Mouse (Mus musculus): ENCODE measurements around the gene Man1c1. TPM values are rescaled to one million over a fixed set of nuclear protein-coding genes. Genes with fewer than 3 reads are reported as not detected.

Gene Man1c1
- polyA plus RNA-seq, 1 experiment from 2014 or later = 5.2 TPM

DNA sequence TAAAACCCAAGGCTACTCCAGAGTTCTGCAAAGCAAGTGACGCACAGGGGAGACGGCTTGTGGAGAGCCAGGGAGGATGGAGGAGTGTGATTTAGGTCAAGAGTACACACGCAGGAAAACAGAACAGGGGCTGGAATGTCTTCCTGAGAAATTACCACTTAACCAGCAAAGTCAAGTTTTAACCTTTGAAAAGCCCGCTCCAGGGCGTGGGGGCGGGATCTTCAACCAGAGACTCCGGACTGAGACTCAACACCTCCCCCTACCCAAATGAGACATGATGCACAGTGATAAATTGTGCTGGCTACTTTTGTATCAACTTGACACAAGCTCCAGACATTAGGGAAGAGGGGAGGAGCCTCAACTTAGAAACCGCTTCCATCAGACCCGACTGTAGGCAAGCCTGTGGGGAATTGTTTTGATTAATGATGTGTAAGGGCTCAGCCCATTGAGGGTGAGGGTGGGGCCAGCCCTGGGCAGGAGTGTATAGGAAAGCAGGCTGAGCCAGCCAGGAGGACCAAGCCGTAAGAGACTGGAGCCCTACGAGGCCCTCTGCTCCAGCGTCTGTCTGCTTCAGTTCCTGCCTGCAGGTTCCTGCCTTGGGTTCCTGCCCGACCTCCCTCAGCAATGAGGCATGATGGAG, 17.9 kb downstream of the Man1c1 start:
- no peak overlapping the region for H3K9ac ChIP-seq (ENCODE audit: low read length)
- H3K27me3 ChIP-seq (ENCODE audit: control insufficient read depth, insufficient read depth, low read length) = no peaks in the 10 kb centered on the region
- H3K4me2 ChIP-seq (ENCODE audit: low read depth, low read length, severe bottlenecking) = no peak overlapping the region
- no peak overlapping the region for H3K27ac ChIP-seq (ENCODE audit: low read depth, low read length)
- no peaks in the 10 kb centered on the region for H3K4me1 ChIP-seq (replicated peaks; ENCODE audit: control insufficient read depth, insufficient read depth, low read length)
- WGBS = 88% methylated on average over 13 of the region's 13 CpGs
- H3K4me3 ChIP-seq (ENCODE audit: low read depth, low read length) = no peak overlapping the region
- ATAC-seq (replicated peaks; ENCODE audit: low FRiP score) (no peak), DNase-seq (ENCODE audit: low spot score) (no peak)
- no peaks in the 10 kb centered on the region for H3K36me3 ChIP-seq (ENCODE audit: control insufficient read depth, insufficient read depth, low read length)
- H3K9me3 ChIP-seq (ENCODE audit: control insufficient read depth, low read length) = no peaks in the 10 kb centered on the region

DNA sequence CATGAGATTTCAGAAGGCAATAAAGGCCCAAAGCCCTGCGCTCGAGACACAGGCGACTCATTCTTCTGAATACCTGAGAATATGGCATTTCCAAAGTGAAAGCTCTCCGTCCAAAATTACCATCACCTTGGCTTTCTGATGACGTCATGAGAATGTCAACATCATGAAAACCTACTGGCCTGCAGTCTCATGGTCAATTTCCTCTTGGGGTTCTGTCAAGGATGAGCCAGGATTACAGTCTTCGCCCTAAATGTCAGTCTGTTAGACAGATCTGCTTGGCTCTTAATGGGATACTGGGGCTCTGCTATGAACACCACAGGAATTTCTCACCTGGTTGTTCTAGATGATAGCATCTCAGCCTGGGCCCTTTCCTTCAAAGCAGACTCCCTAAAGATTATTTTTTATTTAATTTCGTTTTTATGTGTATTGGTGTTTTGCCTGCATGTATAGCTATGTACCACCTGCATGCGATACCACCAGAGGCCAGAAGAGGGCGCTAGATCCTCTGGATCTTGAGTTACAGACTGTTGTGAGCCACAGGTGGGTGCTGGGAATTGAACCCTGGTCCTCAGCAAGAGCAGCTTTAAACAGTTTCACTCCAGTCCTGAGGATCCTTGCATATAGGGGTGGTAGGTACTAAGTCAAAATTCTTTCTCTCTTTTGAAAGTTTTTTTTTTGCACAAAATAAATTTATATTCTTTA, 19.3 kb downstream of the Man1c1 start:
- no peak for DNase-seq (ENCODE audit: low spot score)
- Histone ChIP-seq H3K4me1 (replicated peaks; ENCODE audit: control insufficient read depth, insufficient read depth, low read length) (no peaks in the 10 kb centered on the region), H3K9me3 (ENCODE audit: control insufficient read depth, low read length) (no peaks in the 10 kb centered on the region), H3K4me2 (ENCODE audit: low read depth, low read length, severe bottlenecking) (no peak overlapping the region), H3K4me3 (ENCODE audit: low read depth, low read length) (no peak overlapping the region), H3K27ac (ENCODE audit: low read depth, low read length) (no peak overlapping the region), H3K36me3 (ENCODE audit: control insufficient read depth, insufficient read depth, low read length) (no peaks in the 10 kb centered on the region), H3K9ac (ENCODE audit: low read length) (no peak overlapping the region), H3K27me3 (ENCODE audit: control insufficient read depth, insufficient read depth, low read length) (no peaks in the 10 kb centered on the region)
- no peak for ATAC-seq (replicated peaks; ENCODE audit: low FRiP score)
- WGBS = 85% methylated on average over 9 of the region's 9 CpGs

DNA sequence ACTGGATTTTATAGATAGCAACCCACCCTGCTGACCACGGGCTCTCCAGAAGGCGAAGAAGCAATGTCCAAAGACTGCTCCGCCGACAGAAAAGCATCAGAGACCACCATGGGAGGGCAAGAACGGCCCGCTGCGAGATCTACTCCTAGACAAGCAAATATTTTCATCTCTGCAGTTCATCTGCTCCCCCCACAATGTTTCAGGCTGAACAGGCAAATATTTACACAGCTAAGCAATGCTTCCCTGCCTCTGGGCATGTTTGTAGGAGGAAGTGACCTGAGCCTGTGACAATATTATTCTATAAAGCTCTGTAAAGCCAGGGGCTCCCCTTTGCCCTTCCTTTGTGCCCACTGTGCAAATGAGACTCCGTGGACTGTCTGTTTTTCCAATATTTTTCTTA, 20.2 kb downstream of the Man1c1 start:
- no peak overlapping the region for H3K9ac ChIP-seq (ENCODE audit: low read length)
- H3K36me3 ChIP-seq (ENCODE audit: control insufficient read depth, insufficient read depth, low read length) = no peaks in the 10 kb centered on the region
- DNase-seq (ENCODE audit: low spot score) (no peak), ATAC-seq (replicated peaks; ENCODE audit: low FRiP score) (no peak)
- no peak overlapping the region for H3K27ac ChIP-seq (ENCODE audit: low read depth, low read length)
- H3K4me3 ChIP-seq (ENCODE audit: low read depth, low read length) = no peak overlapping the region
- no peaks in the 10 kb centered on the region for H3K4me1 ChIP-seq (replicated peaks; ENCODE audit: control insufficient read depth, insufficient read depth, low read length)
- H3K27me3 ChIP-seq (ENCODE audit: control insufficient read depth, insufficient read depth, low read length) = no peaks in the 10 kb centered on the region
- WGBS = 78% methylated on average over 8 of the region's 8 CpGs
- H3K4me2 ChIP-seq (ENCODE audit: low read depth, low read length, severe bottlenecking) = no peak overlapping the region
- H3K9me3 ChIP-seq (ENCODE audit: control insufficient read depth, low read length) = no peaks in the 10 kb centered on the region

DNA sequence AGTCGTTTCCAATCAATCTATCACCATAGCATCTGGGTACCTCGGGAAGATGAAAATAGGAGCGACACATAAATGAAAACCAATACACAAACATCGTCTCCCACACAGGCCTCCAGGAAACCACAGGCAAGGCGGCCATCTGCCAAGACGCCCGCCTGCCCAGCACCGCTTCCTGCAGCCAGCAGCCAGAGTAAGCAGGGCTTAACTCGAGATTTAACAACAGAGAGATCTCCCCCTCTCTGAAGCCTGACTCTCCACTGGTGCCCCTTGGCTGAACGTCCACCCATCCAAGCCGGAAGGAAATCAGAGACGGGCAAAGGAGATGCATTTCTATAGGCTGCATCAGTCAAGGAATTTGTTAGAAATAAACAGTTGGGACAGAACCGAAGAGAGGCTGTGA, 21.1 kb downstream of the Man1c1 start:
- Histone ChIP-seq H3K9me3 (ENCODE audit: control insufficient read depth, low read length) (no peaks in the 10 kb centered on the region), H3K27me3 (ENCODE audit: control insufficient read depth, insufficient read depth, low read length) (no peaks in the 10 kb centered on the region), H3K4me3 (ENCODE audit: low read depth, low read length) (no peak overlapping the region), H3K9ac (ENCODE audit: low read length) (no peak overlapping the region), H3K4me1 (replicated peaks; ENCODE audit: control insufficient read depth, insufficient read depth, low read length) (peaks cover 1% of the 10 kb centered on the region; the same call in 1 of the 2 replicates), H3K4me2 (ENCODE audit: low read depth, low read length, severe bottlenecking) (no peak overlapping the region), H3K27ac (ENCODE audit: low read depth, low read length) (no peak overlapping the region), H3K36me3 (ENCODE audit: control insufficient read depth, insufficient read depth, low read length) (no peaks in the 10 kb centered on the region)
- ATAC-seq (replicated peaks; ENCODE audit: low FRiP score) = no peak
- WGBS = 77% methylated on average over 13 of the region's 13 CpGs
- no peak for DNase-seq (ENCODE audit: low spot score)

GRCm38 (mm10) chr4:134682423-134682822, 21.7 kb downstream of the Man1c1 start:
- Histone ChIP-seq H3K4me2 (ENCODE audit: low read depth, low read length, severe bottlenecking) (no peak overlapping the region), H3K36me3 (ENCODE audit: control insufficient read depth, insufficient read depth, low read length) (no peaks in the 10 kb centered on the region), H3K9ac (ENCODE audit: low read length) (no peak overlapping the region), H3K4me3 (ENCODE audit: low read depth, low read length) (no peak overlapping the region), H3K27me3 (ENCODE audit: control insufficient read depth, insufficient read depth, low read length) (no peaks in the 10 kb centered on the region), H3K9me3 (ENCODE audit: control insufficient read depth, low read length) (no peaks in the 10 kb centered on the region), H3K4me1 (replicated peaks; ENCODE audit: control insufficient read depth, insufficient read depth, low read length) (peaks cover 3% of the 10 kb centered on the region; the same call in 1 of the 2 replicates), H3K27ac (ENCODE audit: low read depth, low read length) (no peak overlapping the region)
- 87% methylated on average over 8 of the region's 8 CpGs for WGBS
- ATAC-seq (replicated peaks; ENCODE audit: low FRiP score) (no peak), DNase-seq (ENCODE audit: low spot score) (no peak)

- no peak overlapping the region for H3K4me3 ChIP-seq (ENCODE audit: low read depth, low read length)
- WGBS = 93% methylated on average over 7 of the region's 7 CpGs
- H3K9ac ChIP-seq (ENCODE audit: low read length) = no peak overlapping the region
- no peak overlapping the region for H3K4me2 ChIP-seq (ENCODE audit: low read depth, low read length, severe bottlenecking)
- H3K27ac ChIP-seq (ENCODE audit: low read depth, low read length) = no peak overlapping the region
- DNase-seq (ENCODE audit: low spot score) (no peak), ATAC-seq (replicated peaks; ENCODE audit: low FRiP score) (no peak)
- H3K36me3 ChIP-seq (ENCODE audit: control insufficient read depth, insufficient read depth, low read length) = no peaks in the 10 kb centered on the region
- H3K4me1 ChIP-seq (replicated peaks; ENCODE audit: control insufficient read depth, insufficient read depth, low read length) = peaks cover 3% of the 10 kb centered on the region; the same call in 1 of the 2 replicates
- no peaks in the 10 kb centered on the region for H3K9me3 ChIP-seq (ENCODE audit: control insufficient read depth, low read length)
- H3K27me3 ChIP-seq (ENCODE audit: control insufficient read depth, insufficient read depth, low read length) = no peaks in the 10 kb centered on the region
These were observed 22.3 kb downstream of the Man1c1 start for GRCm38 (mm10) chr4:134681819-134682218.

DNA sequence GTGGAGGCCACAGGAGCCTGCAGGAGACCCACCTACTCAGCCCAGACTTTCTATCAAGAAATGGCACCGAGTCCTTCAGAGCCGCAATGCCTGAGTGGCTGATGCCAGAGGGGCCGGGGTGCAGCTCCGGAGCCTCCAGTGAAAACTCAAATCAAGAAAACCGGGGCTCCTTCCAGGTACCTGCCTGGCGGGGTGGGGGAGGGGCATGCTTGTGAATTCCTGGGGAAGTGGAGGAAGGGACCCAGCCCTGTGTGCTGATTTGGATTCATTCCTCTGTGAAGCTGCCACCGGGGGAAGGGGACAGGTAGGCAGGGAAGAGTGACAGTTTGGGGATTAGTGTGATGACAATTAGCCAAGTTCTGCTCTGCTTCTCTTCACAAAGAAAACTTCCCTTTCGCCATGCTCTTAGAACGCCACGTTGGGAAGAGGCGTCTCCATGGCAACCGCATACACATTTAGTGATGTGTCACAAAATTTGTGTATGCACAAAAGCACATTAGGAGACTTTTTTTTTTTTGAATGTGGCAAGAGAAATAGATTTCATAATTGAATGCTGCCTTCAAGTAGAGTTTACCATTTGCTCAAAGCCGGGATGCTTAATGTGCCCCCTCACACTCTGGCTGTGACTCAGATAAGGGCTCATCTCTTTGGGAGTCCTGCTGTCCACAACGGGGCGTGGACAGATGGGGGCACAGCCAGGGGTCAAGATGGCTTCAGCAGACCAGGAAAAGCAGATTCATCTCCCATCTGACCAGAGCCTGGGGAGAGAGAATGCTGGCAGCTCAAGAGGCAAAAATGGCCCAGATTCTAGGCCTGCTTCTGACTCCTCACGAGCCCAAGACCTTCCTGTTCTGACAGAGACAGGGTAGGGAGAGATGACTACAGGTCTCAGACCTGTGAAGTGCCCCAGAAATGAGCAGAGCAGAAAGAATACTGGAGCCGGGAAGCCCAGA, 26.3 kb downstream of the Man1c1 start:
- Histone ChIP-seq H3K9me3 (ENCODE audit: control insufficient read depth, low read length) (no peaks in the 10 kb centered on the region), H3K4me3 (ENCODE audit: low read depth, low read length) (no peak overlapping the region), H3K4me2 (ENCODE audit: low read depth, low read length, severe bottlenecking) (no peak overlapping the region), H3K4me1 (replicated peaks; ENCODE audit: control insufficient read depth, insufficient read depth, low read length) (peaks cover 4% of the 10 kb centered on the region; the same call in 1 of the 2 replicates), H3K9ac (ENCODE audit: low read length) (no peak overlapping the region), H3K36me3 (ENCODE audit: control insufficient read depth, insufficient read depth, low read length) (no peaks in the 10 kb centered on the region), H3K27ac (ENCODE audit: low read depth, low read length) (no peak overlapping the region), H3K27me3 (ENCODE audit: control insufficient read depth, insufficient read depth, low read length) (no peaks in the 10 kb centered on the region)
- 38% methylated on average over 17 of the region's 17 CpGs for WGBS
- ATAC-seq (replicated peaks; ENCODE audit: low FRiP score) = no peak
- no peak for DNase-seq (ENCODE audit: low spot score)

- 32% methylated on average over 8 of the region's 8 CpGs for WGBS
- DNase-seq (ENCODE audit: low spot score) (no peak), ATAC-seq (replicated peaks; ENCODE audit: low FRiP score) (no peak)
- no peak overlapping the region for H3K4me2 ChIP-seq (ENCODE audit: low read depth, low read length, severe bottlenecking)
- no peaks in the 10 kb centered on the region for H3K27me3 ChIP-seq (ENCODE audit: control insufficient read depth, insufficient read depth, low read length)
- H3K36me3 ChIP-seq (ENCODE audit: control insufficient read depth, insufficient read depth, low read length) = no peaks in the 10 kb centered on the region
- H3K4me3 ChIP-seq (ENCODE audit: low read depth, low read length) = no peak overlapping the region
- H3K9me3 ChIP-seq (ENCODE audit: control insufficient read depth, low read length) = no peaks in the 10 kb centered on the region
- peaks cover 4% of the 10 kb centered on the region; the same call in 1 of the 2 replicates for H3K4me1 ChIP-seq (replicated peaks; ENCODE audit: control insufficient read depth, insufficient read depth, low read length)
- H3K27ac ChIP-seq (ENCODE audit: low read depth, low read length) = no peak overlapping the region
- H3K9ac ChIP-seq (ENCODE audit: low read length) = no peak overlapping the region
These were observed 28.3 kb downstream of the Man1c1 start for GRCm38 (mm10) chr4:134675800-134676199.
